Comparison of ENCODE assay signal across 8 mouse cellular contexts in genomic region chr4:45473129-45473528, GRCm38 (mm10). TPM values are rescaled to one million over a fixed set of nuclear protein-coding genes. Genes with fewer than 3 reads are reported as not detected.
DNase-seq lines count a peak whose midpoint lies in the region; ATAC-seq and TF ChIP-seq lines count a peak whose summit lies in the region.

No protein-coding gene starts in this region.

- intact Hi-C loops in left cerebral cortex, postnatal 25 days (cut with DNase I): no loop called here

- H3K27me3 ChIP-seq in embryonic facial prominence, embryonic 11.5 days (ENCODE audit: control insufficient read depth, insufficient read depth, low read length): no peaks in the 10 kb centered on the region
- no peaks in the 10 kb centered on the region for H3K27me3 ChIP-seq in intestine, postnatal 0 days (replicated peaks; ENCODE audit: control insufficient read depth, insufficient read depth, low read length)
- H3K27me3 ChIP-seq in midbrain, embryonic 14.5 days (ENCODE audit: control insufficient read depth, insufficient read depth, low read length): no peaks in the 10 kb centered on the region

- H3K4me3 ChIP-seq in embryonic facial prominence, embryonic 11.5 days (ENCODE audit: low read depth, low read length): no peak overlapping the region
- H3K4me3 ChIP-seq in intestine, postnatal 0 days (ENCODE audit: low read depth, low read length): no peak overlapping the region
- H3K4me3 ChIP-seq in midbrain, embryonic 14.5 days (replicated peaks; ENCODE audit: low read depth, low read length): no peak overlapping the region

- TF ChIP-seq CTCF in intestine, postnatal 0 days (IDR thresholded peaks at IDR 0.05; ENCODE audit: low read depth): no peak

- peak; percentile 70 for ATAC-seq in embryonic facial prominence, embryonic 11.5 days (replicated peaks; ENCODE audit: insufficient number of reproducible peaks, low FRiP score, low TSS enrichment, low read depth)
- no peak for ATAC-seq in intestine, postnatal 0 days
- peak; percentile 79 for ATAC-seq in midbrain, embryonic 14.5 days (ENCODE audit: low FRiP score, low TSS enrichment)

- H3K9me3 ChIP-seq in embryonic facial prominence, embryonic 11.5 days (replicated peaks; ENCODE audit: control insufficient read depth, low read length): no peaks in the 10 kb centered on the region; the same call in 1 of the 2 replicates
- no peaks in the 10 kb centered on the region for H3K9me3 ChIP-seq in intestine, postnatal 0 days (ENCODE audit: control insufficient read depth)
- no peaks in the 10 kb centered on the region; the same call in 1 of the 2 replicates for H3K9me3 ChIP-seq in midbrain, embryonic 14.5 days (ENCODE audit: control insufficient read depth, low read length)

- peaks cover 8% of the 10 kb centered on the region for H3K4me1 ChIP-seq in embryonic facial prominence, embryonic 11.5 days (ENCODE audit: control insufficient read depth, insufficient read depth, low read length)
- peaks cover 6% of the 10 kb centered on the region; the same call in 1 of the 2 replicates for H3K4me1 ChIP-seq in intestine, postnatal 0 days (replicated peaks; ENCODE audit: control insufficient read depth, insufficient read depth, low read length)
- peaks cover 27% of the 10 kb centered on the region for H3K4me1 ChIP-seq in midbrain, embryonic 14.5 days (ENCODE audit: control insufficient read depth, insufficient read depth, low read length)

- H3K36me3 ChIP-seq in embryonic facial prominence, embryonic 11.5 days (replicated peaks; ENCODE audit: control insufficient read depth, insufficient read depth, low read depth, low read length): no peaks in the 10 kb centered on the region
- peaks cover 3% of the 10 kb centered on the region; the same call in 1 of the 2 replicates for H3K36me3 ChIP-seq in intestine, postnatal 0 days (ENCODE audit: control insufficient read depth, insufficient read depth)
- no peaks in the 10 kb centered on the region for H3K36me3 ChIP-seq in midbrain, embryonic 14.5 days (ENCODE audit: control insufficient read depth, insufficient read depth, low read length)

- H3K9ac ChIP-seq in embryonic facial prominence, embryonic 11.5 days (replicated peaks; ENCODE audit: low read length): no peak overlapping the region
- no peak overlapping the region for H3K9ac ChIP-seq in intestine, postnatal 0 days (ENCODE audit: low read depth, low read length)
- H3K9ac ChIP-seq in midbrain, embryonic 14.5 days (replicated peaks; ENCODE audit: low read length): no peak overlapping the region

- 40% methylated on average over 11 of the region's 11 CpGs for WGBS in embryonic facial prominence, embryonic 11.5 days
- 36% methylated on average over 11 of the region's 11 CpGs for WGBS in intestine, postnatal 0 days
- 9% methylated on average over 11 of the region's 11 CpGs for WGBS in midbrain, embryonic 14.5 days

- H3K27ac ChIP-seq in embryonic facial prominence, embryonic 11.5 days (replicated peaks; ENCODE audit: low read depth, low read length): no peak overlapping the region
- peak overlapping the region; percentile 22; the same call in 1 of the 2 replicates for H3K27ac ChIP-seq in intestine, postnatal 0 days (ENCODE audit: low read depth, low read length)
- peak overlapping the region; percentile 60 for H3K27ac ChIP-seq in midbrain, embryonic 14.5 days (replicated peaks; ENCODE audit: low read depth, low read length)

- peak; percentile 53 for DNase-seq in ovary, adult 18-20 months (ENCODE audit: low spot score)
- no peak for DNase-seq in ovary, postnatal 14 days (ENCODE audit: low spot score)
- DNase-seq in embryonic facial prominence, embryonic 11.5 days (ENCODE audit: low spot score): no peak
- DNase-seq in heart, adult 18-20 months: peak; percentile 86 to 94
- peak; percentile 80 to 92 for DNase-seq in left cerebral cortex, postnatal 25 days (ENCODE audit: low spot score in 2 of 2)
- peak; percentile 83 for DNase-seq in midbrain, embryonic 14.5 days
- DNase-seq in testis, postnatal 14 days (ENCODE audit: low spot score): peak; percentile 60

- no peak overlapping the region for H3K4me2 ChIP-seq in embryonic facial prominence, embryonic 11.5 days (ENCODE audit: low read depth, low read length)
- H3K4me2 ChIP-seq in intestine, postnatal 0 days (replicated peaks; ENCODE audit: low read depth): 0 out of 2 replicates have a peak overlapping the region, but pooled peaks have one; percentile 17
- no peak overlapping the region for H3K4me2 ChIP-seq in midbrain, embryonic 14.5 days (ENCODE audit: low read length)

RNA-seq across cellular contexts. Expression of gene Shb, which starts 59.1 kb away (rescaled TPM):
- 5.8 and 7.5 TPM in 2 replicates for polyA plus RNA-seq in embryonic facial prominence, embryonic 11.5 days (2014; fragmentation: Nextera tagmentation; extraction: Ambion mirVana)
- 10 to 100 TPM; 32.5 to 45.3 TPM for total RNA-seq in heart, adult 18-20 months (2021)
- 7.2 and 7.5 TPM in 2 replicates for polyA plus RNA-seq in intestine, postnatal 0 days (2015; fragmentation: Nextera tagmentation; extraction: Ambion mirVana)
- 10 to 100 TPM in 1 of 2 experiments, 1 to 10 TPM in 1; 9.0 to 11.8 TPM for total RNA-seq in left cerebral cortex, postnatal 25 days (2021)
- polyA plus RNA-seq in midbrain, embryonic 14.5 days (2014; fragmentation: Nextera tagmentation; extraction: Ambion mirVana): 10.2 and 10.4 TPM in 2 replicates

Comparison
In these comparisons a context has a peak if more than half of its experiments do, and no peak if none do; other contexts are left out.
1. DNase-seq: peak in ovary, adult 18-20 months (single experiment), heart, adult 18-20 months (2 of 2), left cerebral cortex, postnatal 25 days (2 of 2), midbrain, embryonic 14.5 days (single experiment) and testis, postnatal 14 days (single experiment); none in ovary, postnatal 14 days (single experiment) and embryonic facial prominence, embryonic 11.5 days (single experiment).